Comparison of ENCODE assay signal across 9 mouse cellular contexts in genomic region chr9:107278527-107279377, GRCm38 (mm10). TPM values are rescaled to one million over a fixed set of nuclear protein-coding genes. Genes with fewer than 3 reads are reported as not detected.
DNase-seq lines count a peak whose midpoint lies in the region; ATAC-seq and TF ChIP-seq lines count a peak whose summit lies in the region.
"Had no signal": no experiment of that assay in that cellular context is flagged by ENCODE, and none has a peak within 500 bp of the region (broad histone marks: within the 10 kb centered on the region; RNA-seq: fewer than 3 reads in every experiment).

No protein-coding gene starts in this region.

- no peaks in the 10 kb centered on the region for H3K36me3 ChIP-seq in heart, embryonic 13.5 days
- no peaks in the 10 kb centered on the region for H3K36me3 ChIP-seq in heart, embryonic 11.5 days (ENCODE audit: control insufficient read depth, insufficient read depth, low read length)
- no peaks in the 10 kb centered on the region for H3K36me3 ChIP-seq in ES-Bruce4 (ENCODE audit: control insufficient read depth, insufficient read depth, low read length, poor library complexity, severe bottlenecking)
- no peaks in the 10 kb centered on the region for H3K36me3 ChIP-seq in liver, postnatal 0 days (replicated peaks; ENCODE audit: insufficient read depth, low read length)
- no peaks in the 10 kb centered on the region for H3K36me3 ChIP-seq in stomach, postnatal 0 days (ENCODE audit: control insufficient read depth, insufficient read depth, low read length)

- TF ChIP-seq EP300 in ES-Bruce4 (IDR thresholded peaks at IDR 0.05; ENCODE audit: insufficient read depth, low read depth, low read length), result no peak
- no peak for TF ChIP-seq EP300 in liver, postnatal 0 days (IDR thresholded peaks at IDR 0.05; ENCODE audit: low read depth)
- TF ChIP-seq EP300 in stomach, postnatal 0 days (optimal IDR thresholded peaks at IDR 0.05), result no peak

- TF ChIP-seq POLR2A in ES-Bruce4 (IDR thresholded peaks at IDR 0.05; ENCODE audit: insufficient read depth, low read length), result no peak

- no peaks in the 10 kb centered on the region for H3K9me3 ChIP-seq in heart, embryonic 13.5 days
- H3K9me3 ChIP-seq in heart, embryonic 11.5 days (replicated peaks; ENCODE audit: control insufficient read depth, low read length), result no peaks in the 10 kb centered on the region
- H3K9me3 ChIP-seq in ES-Bruce4 (replicated peaks; ENCODE audit: control insufficient read depth, insufficient read depth, low read length, poor library complexity, severe bottlenecking), result no peaks in the 10 kb centered on the region
- H3K9me3 ChIP-seq in liver, postnatal 0 days (ENCODE audit: low read length), result no peaks in the 10 kb centered on the region
- H3K9me3 ChIP-seq in stomach, postnatal 0 days (ENCODE audit: control insufficient read depth, low read length), result no peaks in the 10 kb centered on the region

- H3K27me3 ChIP-seq in heart, embryonic 13.5 days (replicated peaks), result 0 out of 2 replicates have a peak, but pooled peaks cover 4% of the 10 kb centered on the region
- no peaks in the 10 kb centered on the region; the same call in 1 of the 2 replicates for H3K27me3 ChIP-seq in heart, embryonic 11.5 days (ENCODE audit: control insufficient read depth, insufficient read depth, low read length)
- no peaks in the 10 kb centered on the region for H3K27me3 ChIP-seq in ES-Bruce4 (ENCODE audit: control insufficient read depth, insufficient read depth, low read length, poor library complexity, severe bottlenecking)
- H3K27me3 ChIP-seq in liver, postnatal 0 days (ENCODE audit: insufficient read depth, low read length), result no peaks in the 10 kb centered on the region
- H3K27me3 ChIP-seq in stomach, postnatal 0 days (ENCODE audit: control insufficient read depth, insufficient read depth, low read length), result no peaks in the 10 kb centered on the region

- no peak overlapping the region for H3K9ac ChIP-seq in heart, embryonic 13.5 days
- H3K9ac ChIP-seq in heart, embryonic 11.5 days (ENCODE audit: low read depth, low read length), result no peak overlapping the region
- no peak overlapping the region for H3K9ac ChIP-seq in ES-Bruce4 (ENCODE audit: low read depth, poor library complexity, severe bottlenecking)
- H3K9ac ChIP-seq in liver, postnatal 0 days (replicated peaks), result no peak overlapping the region
- no peak overlapping the region for H3K9ac ChIP-seq in stomach, postnatal 0 days (ENCODE audit: low read length)

- H3K4me2 ChIP-seq in heart, embryonic 13.5 days, result no peak overlapping the region
- H3K4me2 ChIP-seq in heart, embryonic 11.5 days, result no peak overlapping the region
- H3K4me2 ChIP-seq in liver, postnatal 0 days (ENCODE audit: low read depth, low read length), result peak overlapping the region; percentile 60; the same call in 1 of the 2 replicates
- H3K4me2 ChIP-seq in stomach, postnatal 0 days (replicated peaks; ENCODE audit: low read depth), result 0 out of 2 replicates have a peak overlapping the region, but pooled peaks have one; percentile 47

- no peak overlapping the region for H3K27ac ChIP-seq in heart, embryonic 13.5 days (replicated peaks)
- no peak overlapping the region for H3K27ac ChIP-seq in heart, embryonic 11.5 days (ENCODE audit: low read depth, low read length)
- peak overlapping the region; percentile 93 for H3K27ac ChIP-seq in ES-Bruce4 (ENCODE audit: insufficient read depth, low read length)
- H3K27ac ChIP-seq in liver, postnatal 0 days (ENCODE audit: low read depth), result no peak overlapping the region
- H3K27ac ChIP-seq in stomach, postnatal 0 days (replicated peaks), result 0 out of 2 replicates have a peak overlapping the region, but pooled peaks have one; percentile 20
- H3K27ac ChIP-seq: liver, embryonic 14.5 days had no signal

- TF ChIP-seq CTCF in ES-Bruce4 (IDR thresholded peaks at IDR 0.05; ENCODE audit: low read depth, low read length), result no peak
- no peak for TF ChIP-seq CTCF in liver, postnatal 0 days (IDR thresholded peaks at IDR 0.05; ENCODE audit: low read depth)
- peak; percentile 60 for TF ChIP-seq CTCF in stomach, postnatal 0 days (IDR thresholded peaks at IDR 0.05; ENCODE audit: low read depth)

- H3K4me1 ChIP-seq in heart, embryonic 13.5 days, result peaks cover 26% of the 10 kb centered on the region
- peaks cover 16% of the 10 kb centered on the region for H3K4me1 ChIP-seq in heart, embryonic 11.5 days (ENCODE audit: control insufficient read depth, insufficient read depth, low read length)
- peaks cover 9% of the 10 kb centered on the region for H3K4me1 ChIP-seq in ES-Bruce4 (ENCODE audit: control insufficient read depth, insufficient read depth, low read length)
- peaks cover 13% of the 10 kb centered on the region for H3K4me1 ChIP-seq in liver, postnatal 0 days (ENCODE audit: insufficient read depth)
- no peaks in the 10 kb centered on the region; the same call in 1 of the 2 replicates for H3K4me1 ChIP-seq in stomach, postnatal 0 days (replicated peaks; ENCODE audit: control insufficient read depth, insufficient read depth)

- WGBS in heart, embryonic 13.5 days, result 44% methylated on average over 8 of the region's 8 CpGs
- 50% methylated on average over 8 of the region's 8 CpGs for WGBS in heart, embryonic 11.5 days (ENCODE audit: insufficient replicate concordance)
- WGBS in liver, postnatal 0 days (ENCODE audit: insufficient replicate concordance), result 45% methylated on average over 8 of the region's 8 CpGs
- 51% methylated on average over 8 of the region's 8 CpGs for WGBS in stomach, postnatal 0 days

- peak; percentile 80 for DNase-seq in cerebellum, adult 11-12 months
- peak; percentile 58 for DNase-seq in heart, postnatal 4 days
- no peak for DNase-seq in liver, postnatal 0 days
- peak; percentile 53 for DNase-seq in stomach, postnatal 0 days (ENCODE audit: low spot score)
- no peak for DNase-seq in right cerebral cortex, postnatal 14 days

- H3K4me3 ChIP-seq in heart, embryonic 13.5 days, result no peak overlapping the region
- no peak overlapping the region for H3K4me3 ChIP-seq in heart, embryonic 11.5 days (ENCODE audit: low read depth, low read length)
- no peak overlapping the region for H3K4me3 ChIP-seq in ES-Bruce4 (ENCODE audit: low read depth, low read length)
- H3K4me3 ChIP-seq in liver, postnatal 0 days (ENCODE audit: low read depth, low read length), result no peak overlapping the region
- no peak overlapping the region for H3K4me3 ChIP-seq in stomach, postnatal 0 days (ENCODE audit: low read depth, low read length)

- 0 out of 2 replicates have a peak, but pooled peaks have one; percentile 5 for ATAC-seq in heart, embryonic 13.5 days (ENCODE audit: extremely low read depth, insufficient number of reproducible peaks, low FRiP score, low TSS enrichment)
- no peak for ATAC-seq in heart, embryonic 11.5 days (replicated peaks; ENCODE audit: insufficient number of reproducible peaks, low FRiP score, low TSS enrichment)
- no peak for ATAC-seq in liver, postnatal 0 days
- ATAC-seq in stomach, postnatal 0 days (ENCODE audit: low FRiP score, low TSS enrichment), result peak; percentile 70

RNA-seq across cellular contexts. Expression of gene Mapkapk3, which starts 10.9 kb away (rescaled TPM):
- polyA plus RNA-seq in heart, embryonic 13.5 days (2015; fragmentation: Nextera tagmentation; extraction: Ambion mirVana), result 5.1 and 7.0 TPM in 2 replicates
- polyA plus RNA-seq in heart, embryonic 11.5 days (2014; fragmentation: Nextera tagmentation; extraction: Ambion mirVana), result 5.8 and 9.0 TPM in 2 replicates
- polyA plus RNA-seq in ES-Bruce4 (2011; ENCODE audit: insufficient read depth, insufficient read length, low read depth, missing spikeins), result 71.8 and 74.9 TPM in 2 replicates
- total RNA-seq in heart, postnatal 4 days (2021), result 10 to 100 TPM; 18.3 to 18.9 TPM
- 7.8 and 8.3 TPM in 2 replicates for polyA plus RNA-seq in liver, postnatal 0 days (2015; fragmentation: Nextera tagmentation; extraction: Ambion mirVana)
- 32.0 and 37.4 TPM in 2 replicates for polyA plus RNA-seq in stomach, postnatal 0 days (2015; fragmentation: Nextera tagmentation; extraction: Ambion mirVana)

RNA-seq across cellular contexts. Expression of gene Cish, which starts 17.1 kb away (rescaled TPM):
- 17.2 and 18.7 TPM in 2 replicates for polyA plus RNA-seq in heart, embryonic 13.5 days (2015; fragmentation: Nextera tagmentation; extraction: Ambion mirVana)
- polyA plus RNA-seq in heart, embryonic 11.5 days (2014; fragmentation: Nextera tagmentation; extraction: Ambion mirVana), result 7.7 and 8.8 TPM in 2 replicates
- polyA plus RNA-seq in ES-Bruce4 (2011; ENCODE audit: insufficient read depth, insufficient read length, low read depth, missing spikeins), result 12.6 and 13.7 TPM in 2 replicates
- 100 to 1,000 TPM; 146 to 176 TPM for total RNA-seq in heart, postnatal 4 days (2021)
- polyA plus RNA-seq in liver, postnatal 0 days (2015; fragmentation: Nextera tagmentation; extraction: Ambion mirVana), result 17.1 and 21.9 TPM in 2 replicates
- polyA plus RNA-seq in stomach, postnatal 0 days (2015; fragmentation: Nextera tagmentation; extraction: Ambion mirVana), result 30.8 and 32.2 TPM in 2 replicates

RNA-seq across cellular contexts. Expression of gene Dock3, which starts 47.0 kb away (rescaled TPM):
- 0.29 and 0.61 TPM in 2 replicates for polyA plus RNA-seq in heart, embryonic 13.5 days (2015; fragmentation: Nextera tagmentation; extraction: Ambion mirVana)
- polyA plus RNA-seq in heart, embryonic 11.5 days (2014; fragmentation: Nextera tagmentation; extraction: Ambion mirVana), result 0.34 and 0.56 TPM in 2 replicates
- 4.5 and 6.3 TPM in 2 replicates for polyA plus RNA-seq in ES-Bruce4 (2011; ENCODE audit: insufficient read depth, insufficient read length, low read depth, missing spikeins)
- total RNA-seq in heart, postnatal 4 days (2021), result 1 to 10 TPM; 1.3 to 1.5 TPM
- polyA plus RNA-seq in liver, postnatal 0 days (2015; fragmentation: Nextera tagmentation; extraction: Ambion mirVana), result 0.02 TPM in 1 of 2 replicates, not detected in the other
- polyA plus RNA-seq in stomach, postnatal 0 days (2015; fragmentation: Nextera tagmentation; extraction: Ambion mirVana), result 0.93 and 1.9 TPM in 2 replicates

RNA-seq across cellular contexts. Expression of gene Hemk1, which starts 59.4 kb away (rescaled TPM):
- 11.4 and 12.0 TPM in 2 replicates for polyA plus RNA-seq in heart, embryonic 13.5 days (2015; fragmentation: Nextera tagmentation; extraction: Ambion mirVana)
- polyA plus RNA-seq in heart, embryonic 11.5 days (2014; fragmentation: Nextera tagmentation; extraction: Ambion mirVana), result 10.6 and 12.1 TPM in 2 replicates
- 8.1 and 11.0 TPM in 2 replicates for polyA plus RNA-seq in ES-Bruce4 (2011; ENCODE audit: insufficient read depth, insufficient read length, low read depth, missing spikeins)
- 10 to 100 TPM; 13.0 to 15.0 TPM for total RNA-seq in heart, postnatal 4 days (2021)
- 2.5 and 3.2 TPM in 2 replicates for polyA plus RNA-seq in liver, postnatal 0 days (2015; fragmentation: Nextera tagmentation; extraction: Ambion mirVana)
- polyA plus RNA-seq in stomach, postnatal 0 days (2015; fragmentation: Nextera tagmentation; extraction: Ambion mirVana), result 5.3 and 6.7 TPM in 2 replicates

Comparison
In these comparisons a context has a peak if more than half of its experiments do, and no peak if none do; other contexts are left out.
1. ATAC-seq: peak in heart, embryonic 13.5 days (single experiment) and stomach, postnatal 0 days (single experiment); none in heart, embryonic 11.5 days (single experiment) and liver, postnatal 0 days (single experiment).
2. H3K27ac ChIP-seq: peak in ES-Bruce4 (single experiment) and stomach, postnatal 0 days (single experiment); none in heart, embryonic 13.5 days (single experiment), heart, embryonic 11.5 days (single experiment) and liver, postnatal 0 days (single experiment).
3. H3K4me2 ChIP-seq: peak in liver, postnatal 0 days (single experiment) and stomach, postnatal 0 days (single experiment); none in heart, embryonic 13.5 days (single experiment) and heart, embryonic 11.5 days (single experiment).
4. DNase-seq: peak in cerebellum, adult 11-12 months (single experiment), heart, postnatal 4 days (single experiment) and stomach, postnatal 0 days (single experiment); none in liver, postnatal 0 days (single experiment) and right cerebral cortex, postnatal 14 days (single experiment).